Mouse (Mus musculus) erythroblast, embryonic 14.5 days (primary cell): Measurements from ENCODE around the gene Snapin.

Experiments used
- GATA1 ChIP-seq: IDR thresholded peaks from 2 replicates; pipeline ENCODE4 v1.6.1; 2012; ENCODE audit warnings: low read length, inconsistent platforms, mixed read lengths
- TAL1 ChIP-seq: IDR thresholded peaks from 3 replicates; pipeline ENCODE4 v1.6.1; 2012; ENCODE audit warnings: low read length, inconsistent platforms, mixed read lengths

- no peak for TF ChIP-seq GATA1
- TF ChIP-seq TAL1, result no peak
These were observed 26.9 kb upstream of the Snapin start for GRCm38 (mm10) chr3:90517711-90518110.
